Mouse (Mus musculus) forebrain, embryonic 16.5 days (tissue): ENCODE measurements around the gene Dnajb3. TPM values are rescaled to one million over a fixed set of nuclear protein-coding genes. Genes with fewer than 3 reads are reported as not detected.
"Not testable (repeated sequence)": the region's sequence is repeated elsewhere in the genome, so short reads cannot be mapped to it uniquely, and the experiment has no call there.

ENCODE experiments used
- ATAC-seq: fragments of 200-750 bp; cut with Nextera tagmentation; 2 replicates; pipeline ENCODE4 v1.8.0; 2017; ENCODE audit warnings: mild to moderate bottlenecking, moderate library complexity
- H3K27ac ChIP-seq: fragments of 300-500 bp; sonication (generic); 2 replicates; pipeline ENCODE4 v1.5.1; 2014; ENCODE audit warnings: low read length, control low read depth
- H3K27me3 ChIP-seq: fragments of 300-500 bp; sonication (generic); replicated peaks from 2 replicates; pipeline ENCODE4 v1.6.1; 2014; ENCODE audit warnings: low read length; ENCODE audit not compliant: control insufficient read depth, insufficient read depth
- H3K36me3 ChIP-seq: fragments of 300-500 bp; sonication (generic); 2 replicates; pipeline ENCODE4 v1.6.1; 2014; ENCODE audit not compliant: control insufficient read depth, insufficient read depth
- H3K4me1 ChIP-seq: fragments of 300-500 bp; sonication (generic); replicated peaks from 2 replicates; pipeline ENCODE4 v1.6.1; 2014; ENCODE audit warnings: low read length; ENCODE audit not compliant: control insufficient read depth, insufficient read depth
- H3K4me2 ChIP-seq: fragments of 300-500 bp; sonication (generic); 2 replicates; pipeline ENCODE4 v1.6.1; 2014; ENCODE audit warnings: mild to moderate bottlenecking, low read length, control low read depth
- H3K4me3 ChIP-seq: fragments of 300-500 bp; sonication (generic); replicated peaks from 2 replicates; pipeline ENCODE4 v1.5.1; 2014; ENCODE audit warnings: mild to moderate bottlenecking, low read length, control low read depth
- H3K9ac ChIP-seq: fragments of 300-500 bp; sonication (generic); replicated peaks from 2 replicates; pipeline ENCODE4 v1.6.1; 2014; ENCODE audit warnings: low read depth, low read length, control low read depth
- H3K9me3 ChIP-seq: fragments of 300-500 bp; sonication (generic); 2 replicates; pipeline ENCODE4 v1.6.1; 2016; ENCODE audit warnings: low read length; ENCODE audit not compliant: control insufficient read depth
- WGBS: fragments of 180-500 bp; shearing (Covaris S2); extraction: QIAGEN DNeasy Blood & Tissue Kit; methylation state at CpG from one replicate; pipeline ENCODE4 v1.1.7; 2014; 5-methylcytosine and 5-hydroxymethylcytosine counted together
- polyA plus RNA-seq: library from polyadenylated mRNA; unstranded; fragments of >200 nt; fragmentation: Nextera tagmentation; extraction: Ambion mirVana; gene quantifications from 2 replicates; pipeline ENCODE4 v1.2.1, GENCODE M21; 2015

Gene Dnajb3
- polyA plus RNA-seq, 1 experiment from 2014 or later = 11.7 TPM

GRCm38 (mm10) chr1:88228121-88228520 lies 22.5 kb upstream of the Dnajb3 start:
- Histone ChIP-seq H3K27me3 (no peaks in the 10 kb centered on the region), H3K9me3 (peaks cover 76% of the 10 kb centered on the region), H3K36me3 (no peaks in the 10 kb centered on the region), H3K4me3 (no peak overlapping the region), H3K4me2 (no peak overlapping the region), H3K9ac (no peak overlapping the region), H3K4me1 (no peaks in the 10 kb centered on the region), H3K27ac (no peak overlapping the region)
- WGBS = 69% methylated on average over 7 of the region's 7 CpGs
- no peak for ATAC-seq

DNA sequence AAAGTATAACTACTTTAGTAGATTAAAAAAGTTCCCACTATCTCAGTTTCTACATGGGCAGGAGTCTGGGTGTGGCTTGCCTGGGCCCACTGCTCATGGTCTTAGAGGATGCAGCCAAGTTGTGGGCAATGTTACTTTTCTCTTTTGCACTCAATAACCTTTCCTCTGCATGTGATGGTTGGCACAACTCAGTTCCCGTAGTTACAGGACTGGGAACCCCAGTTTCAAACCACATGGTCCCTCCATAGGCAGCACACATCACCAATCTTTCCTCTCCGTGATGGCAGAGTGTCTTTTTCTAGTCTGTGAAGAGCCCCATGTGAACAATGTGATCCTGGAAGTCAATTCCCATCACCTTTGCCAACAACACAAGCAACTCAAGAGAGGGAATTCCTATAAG lies 21.9 kb upstream of the Dnajb3 start:
- Histone ChIP-seq H3K36me3 (no peaks in the 10 kb centered on the region), H3K9ac (no peak overlapping the region), H3K4me2 (no peak overlapping the region), H3K27ac (no peak overlapping the region), H3K4me1 (no peaks in the 10 kb centered on the region), H3K9me3 (peaks cover 70% of the 10 kb centered on the region), H3K4me3 (no peak overlapping the region), H3K27me3 (no peaks in the 10 kb centered on the region)
- ATAC-seq = no peak
- 61% methylated on average over 2 of the region's 2 CpGs for WGBS

DNA sequence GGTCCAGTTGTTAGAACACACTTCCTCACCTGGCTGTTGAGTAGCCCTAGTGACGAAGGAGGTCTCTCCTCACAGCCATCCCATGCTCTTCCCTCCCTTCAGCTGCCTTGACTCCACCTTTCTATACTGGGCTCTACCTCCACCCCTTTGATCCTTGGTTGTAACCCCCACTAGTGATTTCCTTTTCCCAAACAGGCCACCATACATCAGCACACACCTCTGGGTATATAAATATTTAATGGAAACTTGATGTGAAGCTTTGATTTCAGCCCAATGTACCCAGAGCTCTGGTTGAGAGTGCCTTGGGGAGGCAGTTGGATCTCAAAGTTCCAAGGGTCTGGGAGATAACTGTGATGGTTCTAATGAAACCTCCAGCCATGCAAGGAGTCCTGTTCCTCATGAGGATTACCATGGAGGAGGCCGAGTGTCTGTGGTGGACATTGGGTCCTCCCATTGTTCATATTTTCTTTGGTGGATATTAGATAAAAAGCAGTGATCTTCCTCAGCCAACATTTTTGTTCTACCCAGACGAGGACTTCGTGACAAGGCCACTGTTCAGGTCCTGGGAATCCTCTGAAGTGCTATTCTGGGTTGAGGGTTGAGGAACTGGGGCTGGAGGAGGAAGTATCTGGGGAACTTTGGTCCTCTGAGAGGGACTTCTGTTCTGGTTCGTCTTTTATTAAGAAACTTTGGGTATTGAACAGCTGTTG lies 21.2 kb upstream of the Dnajb3 start, which contains the start of gene Mroh2a:
Gene Mroh2a, plus strand, starts transcription at position 317 of the 710 bp plus-strand sequence.
- no peak for ATAC-seq
- H3K9ac ChIP-seq = no peak within 1 kb of the TSS
- H3K4me2 ChIP-seq = no peak within 1 kb of the TSS
- no peaks in the 10 kb centered on the region for H3K36me3 ChIP-seq
- no peaks in the 10 kb centered on the region for H3K27me3 ChIP-seq
- 54% methylated on average over 5 of the region's 5 CpGs for WGBS
- H3K9me3 ChIP-seq = peaks cover 66% of the 10 kb centered on the region
- H3K4me1 ChIP-seq = no peaks in the 10 kb centered on the region
- no peak within 1 kb of the TSS for H3K4me3 ChIP-seq
- no peak within 1 kb of the TSS for H3K27ac ChIP-seq

DNA sequence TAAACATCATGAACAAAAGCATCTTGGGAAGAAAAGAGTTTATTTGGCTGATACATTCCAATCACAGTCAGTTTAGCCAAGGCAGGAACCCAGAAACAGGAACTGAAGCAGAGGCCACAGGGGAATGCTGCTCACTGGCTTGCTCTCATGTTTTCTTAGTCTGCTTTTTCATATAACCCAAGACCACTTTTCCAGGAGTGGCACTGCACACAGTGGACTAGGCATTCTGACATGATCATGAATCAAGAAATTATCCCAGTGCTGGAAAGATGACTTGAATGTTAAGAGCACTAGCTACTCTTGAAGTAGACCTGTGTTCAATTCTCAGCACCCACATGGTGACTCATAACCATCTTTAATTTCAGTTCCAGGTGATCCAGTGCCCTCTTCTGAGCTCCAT lies 20.2 kb upstream of the Dnajb3 start:
- H3K4me2 ChIP-seq = no peak overlapping the region
- H3K9ac ChIP-seq = no peak overlapping the region
- H3K27ac ChIP-seq = no peak overlapping the region
- ATAC-seq = no peak
- H3K27me3 ChIP-seq = no peaks in the 10 kb centered on the region
- no peaks in the 10 kb centered on the region for H3K36me3 ChIP-seq
- no peak overlapping the region for H3K4me3 ChIP-seq
- H3K9me3 ChIP-seq = peaks cover 56% of the 10 kb centered on the region
- H3K4me1 ChIP-seq = no peaks in the 10 kb centered on the region

DNA sequence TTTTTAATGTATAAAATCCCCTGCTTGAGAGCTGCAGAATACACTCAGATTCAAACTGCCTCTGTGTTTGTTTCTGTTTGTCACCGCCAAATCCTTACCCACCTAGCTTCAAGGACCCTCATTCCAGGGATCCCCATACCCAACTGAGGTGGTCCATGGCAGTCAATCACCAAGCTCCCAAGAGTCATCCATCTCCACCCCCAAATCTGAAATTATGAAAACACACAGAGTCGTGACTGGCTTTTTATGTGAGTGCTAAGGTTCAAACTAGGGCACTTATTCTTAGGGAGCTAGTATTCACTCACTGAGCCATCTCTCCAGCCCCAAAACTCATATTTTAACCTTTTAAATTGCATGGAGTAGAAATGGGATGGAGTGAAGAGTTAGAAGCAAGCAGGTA lies 19.7 kb upstream of the Dnajb3 start:
- not testable (repeated sequence) for H3K4me3 ChIP-seq, H3K27me3 ChIP-seq, H3K9ac ChIP-seq, H3K36me3 ChIP-seq, ATAC-seq, H3K4me2 ChIP-seq, H3K27ac ChIP-seq, H3K4me1 ChIP-seq
- WGBS = 37% methylated on average over 2 of the region's 2 CpGs
- peaks cover 52% of the 10 kb centered on the region for H3K9me3 ChIP-seq

DNA sequence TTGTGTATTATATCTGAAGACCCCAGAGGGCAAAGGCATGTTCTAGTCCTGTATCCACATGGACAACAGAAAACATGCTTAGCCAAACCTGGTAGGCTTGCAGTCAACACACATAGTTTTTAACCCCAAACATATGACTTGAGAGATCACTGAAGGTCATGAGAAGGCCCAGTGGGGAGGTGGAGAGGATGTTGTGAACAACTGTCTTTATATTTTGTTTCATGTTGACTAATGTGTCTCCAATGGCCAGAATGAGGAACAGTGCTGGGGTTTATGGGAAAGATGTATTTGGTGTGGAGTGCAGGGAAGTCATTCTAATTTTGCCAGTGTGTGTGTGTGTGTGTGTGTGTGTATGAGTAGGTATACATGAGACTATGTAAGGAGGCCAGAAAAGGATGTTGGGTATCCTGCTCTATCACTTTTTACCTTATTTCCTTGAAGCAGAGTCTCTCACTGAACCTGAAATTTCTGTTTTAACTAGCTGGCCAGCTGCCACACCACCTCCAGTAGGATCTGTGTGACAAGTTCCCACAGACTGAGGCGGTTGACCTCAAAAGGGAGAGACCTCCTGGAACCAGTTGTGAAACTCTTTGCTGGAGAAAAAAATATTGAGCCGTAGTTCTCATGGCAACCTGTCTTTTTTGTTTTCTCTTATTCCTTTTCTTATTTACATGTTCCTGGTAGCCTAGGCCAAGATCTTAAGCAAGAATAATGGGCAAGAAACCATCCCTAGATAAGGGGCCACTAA lies 18.6 kb upstream of the Dnajb3 start:
- no peaks in the 10 kb centered on the region for H3K36me3 ChIP-seq
- 68% methylated on average over 2 of the region's 2 CpGs for WGBS
- no peak overlapping the region for H3K4me2 ChIP-seq
- H3K27me3 ChIP-seq = no peaks in the 10 kb centered on the region
- H3K4me3 ChIP-seq = no peak overlapping the region
- no peak for ATAC-seq
- no peak overlapping the region for H3K27ac ChIP-seq
- H3K4me1 ChIP-seq = no peaks in the 10 kb centered on the region
- H3K9ac ChIP-seq = no peak overlapping the region
- H3K9me3 ChIP-seq = peaks cover 41% of the 10 kb centered on the region

DNA sequence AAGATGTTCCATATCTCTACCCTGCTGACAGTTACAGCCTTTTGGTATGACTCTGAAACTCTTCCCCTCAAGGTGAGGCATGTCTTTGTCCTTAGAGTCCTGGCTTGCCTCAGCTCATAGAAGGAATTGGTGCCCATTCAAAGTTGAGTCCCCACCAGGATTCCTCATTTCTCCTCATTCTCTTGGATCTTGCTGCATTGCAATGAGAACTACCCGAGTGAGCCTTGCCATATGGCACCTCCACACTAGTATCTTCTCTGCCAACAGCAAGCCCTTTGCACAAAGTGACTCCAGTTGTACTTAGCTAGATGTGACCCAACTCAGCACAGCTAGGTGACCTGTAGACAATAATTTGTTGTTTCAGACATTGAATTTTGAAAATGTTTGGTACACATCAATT lies 18.0 kb upstream of the Dnajb3 start:
- no peak for ATAC-seq
- Histone ChIP-seq H3K4me2 (no peak overlapping the region), H3K9me3 (peaks cover 35% of the 10 kb centered on the region), H3K27ac (no peak overlapping the region), H3K36me3 (no peaks in the 10 kb centered on the region), H3K4me1 (no peaks in the 10 kb centered on the region), H3K27me3 (no peaks in the 10 kb centered on the region), H3K9ac (no peak overlapping the region), H3K4me3 (no peak overlapping the region)
- 48% methylated on average over 1 of the region's 1 CpGs for WGBS

GRCm38 (mm10) chr1:88223011-88223515 lies 17.5 kb upstream of the Dnajb3 start:
- H3K36me3 ChIP-seq = not testable (repeated sequence)

DNA sequence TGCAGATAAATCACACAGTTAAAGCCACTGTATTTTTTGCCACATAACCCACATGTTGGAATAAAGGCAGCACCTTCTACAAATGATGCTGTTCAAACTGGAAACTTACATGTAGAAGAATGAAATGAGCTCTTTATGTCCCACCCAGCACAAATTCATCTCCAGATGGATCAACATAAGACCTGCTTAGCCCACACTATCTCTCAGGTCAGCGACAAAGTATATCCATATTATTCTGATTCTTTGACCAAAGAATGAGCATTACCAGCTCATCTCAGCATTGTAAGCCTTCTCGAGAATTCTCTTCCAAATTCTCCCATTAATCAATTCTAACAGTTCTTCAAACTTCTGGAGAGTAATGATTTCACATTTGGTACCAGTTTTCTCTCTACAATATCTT lies 16.6 kb upstream of the Dnajb3 start:
- no peak overlapping the region for H3K4me2 ChIP-seq
- no peak overlapping the region for H3K27ac ChIP-seq
- no peak for ATAC-seq
- peaks cover 28% of the 10 kb centered on the region for H3K9me3 ChIP-seq
- no peaks in the 10 kb centered on the region for H3K4me1 ChIP-seq
- H3K27me3 ChIP-seq = no peaks in the 10 kb centered on the region
- 46% methylated on average over 2 of the region's 2 CpGs for WGBS
- H3K36me3 ChIP-seq = no peaks in the 10 kb centered on the region
- no peak overlapping the region for H3K4me3 ChIP-seq
- H3K9ac ChIP-seq = no peak overlapping the region

More at GRCm38 (mm10) chr1:88223011-88223515, 17.5 kb upstream of the Dnajb3 start:
- not testable (repeated sequence) for ATAC-seq, H3K9ac ChIP-seq, H3K27me3 ChIP-seq, H3K4me3 ChIP-seq, H3K4me1 ChIP-seq, H3K4me2 ChIP-seq, H3K27ac ChIP-seq
- peaks cover 31% of the 10 kb centered on the region for H3K9me3 ChIP-seq
